Mouse (Mus musculus) kidney, embryonic 14.5 days (tissue): ENCODE measurements around the gene Palmd. TPM values are rescaled to one million over a fixed set of nuclear protein-coding genes. Genes with fewer than 3 reads are reported as not detected.

Experiments used
- ATAC-seq: fragments of 200-750 bp; cut with Nextera tagmentation; 2 replicates; pipeline ENCODE4 v1.8.0; 2017; ENCODE audit warnings: moderate number of reproducible peaks, mild to moderate bottlenecking, moderate TSS enrichment, moderate library complexity; ENCODE audit not compliant: low FRiP score, low TSS enrichment
- H3K27ac ChIP-seq: fragments of 300-500 bp; sonication (generic); 2 replicates; pipeline ENCODE4 v1.5.1; 2014; ENCODE audit warnings: low read depth, mild to moderate bottlenecking, low read length, moderate library complexity, mixed read lengths
- H3K27me3 ChIP-seq: fragments of 300-500 bp; sonication (generic); 2 replicates; pipeline ENCODE4 v1.6.1; 2014; ENCODE audit warnings: mild to moderate bottlenecking, low read length; ENCODE audit not compliant: control insufficient read depth, insufficient read depth
- H3K36me3 ChIP-seq: fragments of 300-500 bp; sonication (generic); 2 replicates; pipeline ENCODE4 v1.6.1; 2014; ENCODE audit warnings: low read length, mixed read lengths; ENCODE audit not compliant: control insufficient read depth, insufficient read depth
- H3K4me1 ChIP-seq: fragments of 300-500 bp; sonication (generic); 2 replicates; pipeline ENCODE4 v1.6.1; 2014; ENCODE audit warnings: low read length, mixed read lengths; ENCODE audit not compliant: control insufficient read depth, insufficient read depth
- H3K4me2 ChIP-seq: fragments of 300-500 bp; sonication (generic); replicated peaks from 2 replicates; pipeline ENCODE4 v1.6.1; 2014; ENCODE audit warnings: low read depth, mild to moderate bottlenecking, low read length
- H3K4me3 ChIP-seq: fragments of 300-500 bp; sonication (generic); 2 replicates; pipeline ENCODE4 v1.5.1; 2014; ENCODE audit warnings: mild to moderate bottlenecking, low read length
- H3K9ac ChIP-seq: fragments of 300-500 bp; sonication (generic); 2 replicates; pipeline ENCODE4 v1.6.1; 2014; ENCODE audit warnings: low read depth, mild to moderate bottlenecking, low read length, moderate library complexity
- H3K9me3 ChIP-seq: fragments of 300-500 bp; sonication (generic); 2 replicates; pipeline ENCODE4 v1.6.1; 2016; ENCODE audit warnings: low read length; ENCODE audit not compliant: control insufficient read depth
- WGBS: fragments of 180-500 bp; shearing (Covaris S2); extraction: QIAGEN DNeasy Blood & Tissue Kit; methylation state at CpG from one replicate; pipeline ENCODE4 v1.1.7; 2014; 5-methylcytosine and 5-hydroxymethylcytosine counted together
- polyA plus RNA-seq: library from polyadenylated mRNA; unstranded; fragments of >200 nt; fragmentation: Nextera tagmentation; extraction: Ambion mirVana; gene quantifications from 2 replicates; pipeline ENCODE4 v1.2.1, GENCODE M21; 2014

Palmd gene
- polyA plus RNA-seq, 1 experiment from 2014 or later = 1.7 TPM

DNA sequence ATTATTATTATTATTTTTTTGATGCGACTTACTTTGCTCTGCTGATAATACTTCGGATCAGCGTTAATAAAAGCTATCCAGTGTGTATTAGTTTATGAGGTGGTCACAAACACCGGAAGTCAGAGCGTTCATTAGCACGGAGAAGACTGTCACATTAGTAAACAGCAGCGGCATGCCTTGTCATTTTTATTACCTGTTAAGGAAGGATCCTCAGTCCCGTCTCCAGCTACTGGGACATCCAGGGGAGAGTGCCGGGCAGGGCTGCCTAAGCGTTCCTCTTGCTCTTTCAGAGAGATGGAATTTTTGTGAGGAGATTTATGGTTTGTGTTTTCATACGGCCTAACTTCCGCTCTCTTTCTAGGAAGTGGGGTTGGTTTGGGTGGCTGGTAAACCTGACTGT, 45.7 kb downstream of the Palmd start:
- no peak overlapping the region for H3K9ac ChIP-seq
- no peak overlapping the region for H3K27ac ChIP-seq
- H3K4me3 ChIP-seq = no peak overlapping the region
- H3K4me1 ChIP-seq = no peaks in the 10 kb centered on the region
- no peaks in the 10 kb centered on the region for H3K9me3 ChIP-seq
- 49% methylated on average over 12 of the region's 12 CpGs for WGBS
- no peaks in the 10 kb centered on the region for H3K36me3 ChIP-seq
- no peak overlapping the region for H3K4me2 ChIP-seq
- ATAC-seq = no peak
- no peaks in the 10 kb centered on the region for H3K27me3 ChIP-seq

DNA sequence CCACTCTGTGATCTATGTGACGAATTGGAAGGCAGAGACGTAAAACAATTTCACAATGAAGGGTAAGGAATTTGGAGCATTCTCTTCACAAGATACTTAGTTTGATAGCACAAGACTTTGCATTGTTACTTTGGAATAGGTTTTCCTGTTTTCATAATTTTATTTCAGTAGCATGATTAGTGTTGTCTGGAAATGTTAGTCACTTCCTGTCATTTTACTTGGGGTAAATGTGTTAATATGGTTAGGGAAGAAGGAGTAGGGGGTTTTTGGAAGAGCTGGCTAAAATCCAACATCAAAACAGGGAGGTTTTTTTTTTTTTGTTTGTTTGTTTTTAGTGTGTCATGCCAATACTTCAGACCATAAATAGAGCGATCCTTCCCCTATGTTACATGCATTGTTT, 47.3 kb downstream of the Palmd start:
- H3K4me2 ChIP-seq = no peak overlapping the region
- 81% methylated on average over 3 of the region's 3 CpGs for WGBS

DNA sequence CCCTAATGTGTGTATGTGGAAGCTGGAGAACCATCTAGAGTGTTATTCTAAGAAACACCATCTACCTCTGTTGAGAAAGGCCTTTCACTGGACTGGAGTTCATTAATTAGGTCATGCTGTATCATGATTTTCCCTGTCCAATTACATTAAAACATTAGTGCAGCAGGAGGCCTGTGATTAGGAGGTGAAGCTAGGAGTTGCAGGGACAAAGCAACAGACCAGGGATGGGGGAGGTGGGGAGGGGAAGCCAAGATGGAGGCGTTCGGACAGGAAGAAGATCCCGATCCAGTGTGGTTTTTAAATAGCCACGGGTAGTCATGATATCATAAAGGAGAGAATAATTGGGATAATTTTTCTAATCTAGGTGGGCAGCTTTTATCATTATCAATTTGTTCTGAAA, 51.8 kb downstream of the Palmd start:
- H3K4me1 ChIP-seq = no peaks in the 10 kb centered on the region
- no peaks in the 10 kb centered on the region for H3K27me3 ChIP-seq
- H3K4me3 ChIP-seq = no peak overlapping the region
- no peaks in the 10 kb centered on the region for H3K36me3 ChIP-seq
- no peak for ATAC-seq
- no peak overlapping the region for H3K4me2 ChIP-seq
- H3K9me3 ChIP-seq = no peaks in the 10 kb centered on the region
- no peak overlapping the region for H3K27ac ChIP-seq
- no peak overlapping the region for H3K9ac ChIP-seq
- 90% methylated on average over 4 of the region's 4 CpGs for WGBS

More for the DNA sequence above, 47.3 kb downstream of the Palmd start:
- no peak for ATAC-seq
- Histone ChIP-seq H3K9ac (no peak overlapping the region), H3K27me3 (no peaks in the 10 kb centered on the region), H3K36me3 (no peaks in the 10 kb centered on the region), H3K4me1 (no peaks in the 10 kb centered on the region), H3K4me3 (no peak overlapping the region), H3K27ac (no peak overlapping the region), H3K9me3 (no peaks in the 10 kb centered on the region)

DNA sequence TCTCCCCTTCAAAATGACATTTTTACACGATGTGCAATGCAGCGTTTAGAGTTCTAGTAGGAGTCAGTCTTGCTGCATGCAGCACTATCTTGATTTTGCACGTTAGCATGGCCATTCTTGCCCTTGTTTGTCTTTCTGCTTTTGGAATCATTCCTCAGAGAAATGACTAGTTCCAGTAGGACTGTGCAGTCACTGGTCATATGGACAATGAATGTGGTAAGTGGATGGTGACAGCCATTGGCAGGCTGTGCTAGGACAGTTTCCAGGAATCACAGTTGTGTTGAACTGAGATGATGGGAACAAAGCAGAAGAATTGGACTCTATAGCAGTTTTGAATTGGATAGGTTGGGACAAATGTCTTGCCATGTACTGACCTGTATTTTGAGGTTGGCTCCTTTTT, 53.9 kb downstream of the Palmd start:
- H3K36me3 ChIP-seq = no peaks in the 10 kb centered on the region
- no peak overlapping the region for H3K9ac ChIP-seq
- no peak overlapping the region for H3K4me2 ChIP-seq
- H3K4me1 ChIP-seq = no peaks in the 10 kb centered on the region
- 75% methylated on average over 3 of the region's 3 CpGs for WGBS
- no peak overlapping the region for H3K27ac ChIP-seq
- H3K9me3 ChIP-seq = no peaks in the 10 kb centered on the region
- ATAC-seq = no peak
- H3K27me3 ChIP-seq = no peaks in the 10 kb centered on the region
- no peak overlapping the region for H3K4me3 ChIP-seq

DNA sequence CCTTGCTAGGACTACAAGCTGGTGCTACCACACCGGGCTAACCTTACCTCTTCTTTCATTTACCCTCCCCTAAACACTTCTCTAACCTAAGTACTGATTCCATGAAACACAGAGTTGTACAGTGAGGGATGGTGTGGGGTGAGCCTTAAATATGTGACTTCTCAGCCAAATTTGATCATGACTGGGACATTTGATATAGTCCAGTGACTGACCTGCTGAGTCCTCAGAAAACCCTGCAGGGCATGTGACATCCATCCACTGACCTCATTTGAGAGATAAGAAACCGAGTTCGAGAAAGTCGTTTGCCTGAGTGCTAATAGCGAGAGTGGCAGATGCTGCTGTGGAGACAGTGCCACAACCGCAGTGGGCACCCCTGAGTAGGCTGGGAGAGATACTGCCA, 54.4 kb downstream of the Palmd start:
- Histone ChIP-seq H3K4me2 (no peak overlapping the region), H3K9ac (no peak overlapping the region), H3K27me3 (no peaks in the 10 kb centered on the region), H3K9me3 (no peaks in the 10 kb centered on the region), H3K27ac (no peak overlapping the region), H3K36me3 (no peaks in the 10 kb centered on the region), H3K4me3 (no peak overlapping the region), H3K4me1 (no peaks in the 10 kb centered on the region)
- 85% methylated on average over 6 of the region's 6 CpGs for WGBS
- ATAC-seq = no peak

DNA sequence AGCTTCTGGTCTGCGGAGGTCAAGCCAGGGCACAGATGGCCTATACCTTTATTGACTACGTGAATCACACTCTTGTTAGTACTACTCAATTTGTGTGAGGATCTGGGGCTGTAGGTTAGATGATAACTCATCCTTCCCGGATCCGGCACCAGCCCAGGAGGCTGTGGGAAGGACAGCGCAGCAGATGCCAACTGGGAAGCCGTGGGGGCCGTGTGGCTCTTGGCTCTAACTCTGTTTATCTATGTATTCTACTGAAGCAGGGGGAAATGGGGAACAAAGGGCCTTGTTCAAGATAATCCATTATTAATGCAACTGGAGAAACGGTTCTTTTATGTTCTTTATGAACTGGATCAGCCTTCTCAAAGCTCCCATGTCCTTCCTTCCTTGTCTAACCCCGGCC, 62.2 kb downstream of the Palmd start:
- Histone ChIP-seq H3K27me3 (no peaks in the 10 kb centered on the region), H3K27ac (no peak overlapping the region), H3K9me3 (no peaks in the 10 kb centered on the region), H3K4me3 (no peak overlapping the region), H3K36me3 (no peaks in the 10 kb centered on the region), H3K9ac (no peak overlapping the region), H3K4me1 (no peaks in the 10 kb centered on the region), H3K4me2 (no peak overlapping the region)
- ATAC-seq = no peak
- 84% methylated on average over 9 of the region's 9 CpGs for WGBS

DNA sequence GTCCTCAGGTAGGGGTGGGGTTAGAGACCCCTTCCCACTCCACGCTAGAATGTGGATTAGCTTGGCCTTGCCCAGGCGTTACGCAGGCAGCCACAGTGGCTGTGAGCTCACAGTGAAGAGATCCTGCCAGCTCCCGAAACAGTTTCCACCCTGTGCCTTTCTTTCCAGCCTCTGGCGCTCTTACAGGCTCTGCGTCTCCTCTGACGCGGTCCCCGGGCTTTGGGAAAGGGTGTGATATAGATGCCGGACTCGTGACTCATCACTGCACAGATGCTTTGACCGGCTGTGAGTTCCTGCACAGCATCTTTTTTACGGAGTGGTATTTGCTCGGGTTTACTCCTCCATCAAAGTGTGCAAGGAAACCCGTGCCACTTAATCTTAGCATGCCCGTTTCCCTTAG, 62.9 kb downstream of the Palmd start:
- Histone ChIP-seq H3K27me3 (no peaks in the 10 kb centered on the region), H3K4me1 (no peaks in the 10 kb centered on the region), H3K4me3 (no peak overlapping the region), H3K36me3 (no peaks in the 10 kb centered on the region), H3K27ac (no peak overlapping the region), H3K9me3 (no peaks in the 10 kb centered on the region), H3K9ac (no peak overlapping the region), H3K4me2 (no peak overlapping the region)
- ATAC-seq = no peak
- WGBS = 87% methylated on average over 16 of the region's 16 CpGs

DNA sequence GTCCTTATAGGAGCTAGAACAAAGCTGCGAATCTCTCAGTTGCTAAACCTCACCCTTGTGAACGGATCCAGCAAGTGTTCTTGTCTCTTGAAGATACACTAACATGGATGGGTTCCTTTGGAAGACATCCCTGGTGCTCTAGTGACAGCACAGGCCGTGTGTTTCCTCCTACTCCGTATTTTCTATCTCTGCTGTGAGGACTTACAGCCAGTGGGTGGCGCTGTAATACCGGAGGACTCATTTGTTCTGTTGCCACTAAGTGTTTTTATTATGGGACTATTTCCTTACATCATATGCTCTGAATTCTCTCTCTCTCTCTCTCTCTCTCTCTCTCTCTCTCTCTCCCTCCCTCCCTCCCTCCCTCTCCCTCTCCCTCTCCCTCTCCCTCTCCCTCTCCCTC, 64.6 kb downstream of the Palmd start:
- H3K36me3 ChIP-seq = no peaks in the 10 kb centered on the region
- no peaks in the 10 kb centered on the region for H3K27me3 ChIP-seq
- H3K27ac ChIP-seq = no peak overlapping the region
- H3K4me2 ChIP-seq = no peak overlapping the region
- no peak overlapping the region for H3K4me3 ChIP-seq
- no peaks in the 10 kb centered on the region for H3K4me1 ChIP-seq
- H3K9me3 ChIP-seq = no peaks in the 10 kb centered on the region
- ATAC-seq = peak; percentile 55; the same call in 1 of the 2 replicates
- no peak overlapping the region for H3K9ac ChIP-seq
- 32% methylated on average over 6 of the region's 6 CpGs for WGBS

DNA sequence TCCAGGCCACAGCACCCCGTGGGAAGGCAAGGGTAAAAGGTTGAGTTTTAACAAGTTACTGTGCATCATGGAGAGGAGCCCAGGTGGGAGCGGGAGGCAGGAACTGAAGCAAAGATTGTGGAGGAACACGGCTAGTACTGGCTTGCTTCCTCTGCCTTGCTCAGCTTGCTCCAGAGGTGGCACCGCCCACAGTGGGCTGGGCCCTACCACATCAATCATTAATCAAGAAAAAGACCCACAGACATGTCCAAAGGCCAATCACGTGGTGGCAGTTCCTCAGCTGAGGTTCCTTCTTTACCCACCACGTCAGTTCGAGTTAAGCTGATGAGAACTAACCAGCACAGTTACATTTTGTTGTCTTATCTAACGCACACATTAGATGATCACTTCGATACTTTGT, 75.9 kb downstream of the Palmd start:
- Histone ChIP-seq H3K27ac (no peak overlapping the region), H3K36me3 (no peaks in the 10 kb centered on the region), H3K4me2 (no peak overlapping the region), H3K27me3 (no peaks in the 10 kb centered on the region), H3K9me3 (no peaks in the 10 kb centered on the region), H3K9ac (no peak overlapping the region), H3K4me1 (no peaks in the 10 kb centered on the region), H3K4me3 (no peak overlapping the region)
- ATAC-seq = no peak
- WGBS = 82% methylated on average over 9 of the region's 9 CpGs

DNA sequence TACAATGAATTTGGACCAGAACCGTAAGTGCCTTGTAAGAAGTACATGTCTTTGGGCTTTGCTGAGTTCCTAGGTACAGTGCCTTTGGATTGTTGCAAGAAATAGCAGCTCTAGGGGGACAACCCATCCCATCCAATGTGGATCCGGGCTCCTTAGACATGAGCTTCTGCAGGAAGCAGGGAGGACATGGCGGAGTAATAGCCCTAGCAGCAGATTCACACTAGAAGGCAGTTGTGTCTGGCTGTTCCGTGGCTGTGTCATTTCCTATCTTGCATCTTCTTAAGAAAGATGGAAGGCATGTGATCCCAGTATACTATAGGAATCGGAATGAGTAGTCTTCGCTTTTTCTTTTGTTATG, 76.6 kb downstream of the Palmd start:
- Histone ChIP-seq H3K9me3 (no peaks in the 10 kb centered on the region), H3K4me2 (no peak overlapping the region), H3K27me3 (no peaks in the 10 kb centered on the region), H3K9ac (no peak overlapping the region), H3K4me3 (no peak overlapping the region), H3K27ac (no peak overlapping the region), H3K36me3 (no peaks in the 10 kb centered on the region), H3K4me1 (no peaks in the 10 kb centered on the region)
- 93% methylated on average over 6 of the region's 6 CpGs for WGBS
- no peak for ATAC-seq
